Mouse (Mus musculus) MEL (cell line): ENCODE data around the gene Ccdc146. TPM values are rescaled to one million over a fixed set of nuclear protein-coding genes. Genes with fewer than 3 reads are reported as not detected.
A peak's percentile ranks its signal among the peaks of the same experiment; 100 is the strongest.

Experiments
- DNase-seq: peaks from one replicate; pipeline ENCODE4 v3.0.0; 2011; ENCODE audit warnings: low read depth, low spot score
- H3K27ac ChIP-seq: 2 replicates; pipeline ENCODE4 v1.5.1; 2012; ENCODE audit warnings: low read depth, mild to moderate bottlenecking, control low read depth, low read length, moderate library complexity; ENCODE audit not compliant: control insufficient read depth
- H3K27me3 ChIP-seq, 2 experiments: fragments of 150-350 bp in 1 of 2; sonication (generic) in 1 of 2; 2 replicates each; pipeline ENCODE4 v1.6.1; 2012; ENCODE audit warnings: low read length in 2 of 2, mild to moderate bottlenecking in 2 of 2, improper control_type of control experiment in 1 of 2, moderate library complexity in 1 of 2; ENCODE audit not compliant: insufficient read depth in 2 of 2, control insufficient read depth in 1 of 2
- H3K36me3 ChIP-seq, 2 experiments: 2 replicates each; pipeline ENCODE4 v1.6.1; 2012 to 2014; ENCODE audit warnings: low read length in 2 of 2, improper control_type of control experiment in 1 of 2, inconsistent platforms in 1 of 2, mild to moderate bottlenecking in 1 of 2; ENCODE audit not compliant: insufficient read depth in 2 of 2, control insufficient read depth in 1 of 2
- H3K4me1 ChIP-seq, 2 experiments: fragments of 150-350 bp in 1 of 2; sonication (generic) in 1 of 2; 2 replicates each; pipeline ENCODE4 v1.6.1; 2012; ENCODE audit warnings: low read length in 2 of 2, improper control_type of control experiment in 1 of 2, mild to moderate bottlenecking in 1 of 2; ENCODE audit not compliant: insufficient read depth in 2 of 2, control insufficient read depth in 1 of 2
- H3K4me3 ChIP-seq, 2 experiments: fragments of 150-350 bp in 1 of 2; sonication (generic) in 1 of 2; 2 replicates each; pipeline ENCODE4 v1.5.1; 2012; ENCODE audit warnings: low read depth in 2 of 2, low read length in 2 of 2, mild to moderate bottlenecking in 2 of 2, moderate library complexity in 2 of 2, control low read depth in 1 of 2, improper control_type of control experiment in 1 of 2; ENCODE audit not compliant: control insufficient read depth in 1 of 2, insufficient read depth in 1 of 2
- H3K79me2 ChIP-seq: 2 replicates; pipeline ENCODE4 v1.6.1; 2012; ENCODE audit warnings: mild to moderate bottlenecking, low read length, moderate library complexity; ENCODE audit not compliant: control insufficient read depth, poor library complexity, insufficient read depth
- H3K9ac ChIP-seq: 2 replicates; pipeline ENCODE4 v1.6.1; 2012; ENCODE audit warnings: low read depth, mild to moderate bottlenecking, control low read depth, low read length, moderate library complexity; ENCODE audit not compliant: control insufficient read depth, poor library complexity, severe bottlenecking
- H3K9me3 ChIP-seq: fragments of 150-350 bp; sonication (generic); replicated peaks from 2 replicates; pipeline ENCODE4 v1.6.1; 2012; ENCODE audit warnings: mild to moderate bottlenecking, low read length, improper control_type of control experiment, moderate library complexity; ENCODE audit not compliant: insufficient read depth
- CHD1 ChIP-seq: IDR thresholded peaks from 2 replicates; pipeline ENCODE4 v1.6.1; 2012; ENCODE audit warnings: low read depth, mild to moderate bottlenecking, inconsistent platforms, low read length, improper control_type of control experiment
- CTCF ChIP-seq, 3 experiments: IDR thresholded peaks in 2 of 3; conservative IDR thresholded peaks in 1 of 3; 2 replicates each; pipeline ENCODE4 v1.5.1; 2011 to 2012; ENCODE audit warnings: low read length in 3 of 3, low read depth in 2 of 3, mild to moderate bottlenecking in 2 of 3, improper control_type of control experiment in 1 of 3, inconsistent platforms in 1 of 3, mixed read lengths in 1 of 3, moderate library complexity in 1 of 3; ENCODE audit not compliant: control insufficient read depth in 1 of 3, insufficient read depth in 1 of 3, poor library complexity in 1 of 3, severe bottlenecking in 1 of 3
- HCFC1 ChIP-seq: IDR thresholded peaks from 2 replicates; pipeline ENCODE4 v1.6.1; 2012; ENCODE audit warnings: low read depth, mild to moderate bottlenecking, inconsistent platforms, low read length, improper control_type of control experiment, moderate library complexity
- MAFK ChIP-seq: IDR thresholded peaks from 2 replicates; pipeline ENCODE4 v1.6.1; 2011; ENCODE audit warnings: low read depth, mild to moderate bottlenecking, low read length, improper control_type of control experiment, borderline replicate concordance
- MAX ChIP-seq: IDR thresholded peaks from 2 replicates; pipeline ENCODE4 v1.6.1; 2011; ENCODE audit warnings: low read length, improper control_type of control experiment
- MXI1 ChIP-seq: IDR thresholded peaks from 2 replicates; pipeline ENCODE4 v1.6.1; 2011; ENCODE audit warnings: mild to moderate bottlenecking, low read depth, low read length, improper control_type of control experiment
- MYB ChIP-seq: IDR thresholded peaks from 2 replicates; pipeline ENCODE4 v1.6.1; 2011; ENCODE audit warnings: mild to moderate bottlenecking, low read depth, low read length, improper control_type of control experiment
- NRF1 ChIP-seq: IDR thresholded peaks from 2 replicates; pipeline ENCODE4 v1.6.1; 2014; ENCODE audit warnings: low read depth, mild to moderate bottlenecking, inconsistent platforms, low read length, improper control_type of control experiment, moderate library complexity; ENCODE audit not compliant: poor library complexity, insufficient read depth, severe bottlenecking
- POLR2A ChIP-seq, 2 experiments: IDR thresholded peaks; 2 replicates each; pipeline ENCODE4 v1.6.1; 2011 to 2012; ENCODE audit warnings: low read length in 2 of 2, mild to moderate bottlenecking in 2 of 2, control low read depth in 1 of 2, improper control_type of control experiment in 1 of 2, low read depth in 1 of 2, moderate library complexity in 1 of 2; ENCODE audit not compliant: control insufficient read depth in 1 of 2, insufficient read depth in 1 of 2, poor library complexity in 1 of 2
- POLR2AphosphoS2 ChIP-seq: IDR thresholded peaks from 2 replicates; pipeline ENCODE4 v1.6.1; 2011; ENCODE audit warnings: low read length, improper control_type of control experiment
- RAD21 ChIP-seq: IDR thresholded peaks from 2 replicates; pipeline ENCODE4 v1.6.1; 2011; ENCODE audit warnings: mild to moderate bottlenecking, low read depth, low read length, improper control_type of control experiment
- SIN3A ChIP-seq: IDR thresholded peaks from 2 replicates; pipeline ENCODE4 v1.6.1; 2012; ENCODE audit warnings: low read length, improper control_type of control experiment, inconsistent platforms
- SMC3 ChIP-seq: IDR thresholded peaks from 2 replicates; pipeline ENCODE4 v1.6.1; 2011; ENCODE audit warnings: low read depth, low read length, improper control_type of control experiment
- TCF12 ChIP-seq: IDR thresholded peaks from 2 replicates; pipeline ENCODE4 v1.6.1; 2014; ENCODE audit warnings: low read depth, mild to moderate bottlenecking, inconsistent platforms, low read length, improper control_type of control experiment, moderate library complexity
- USF2 ChIP-seq, 2 experiments: IDR thresholded peaks; 2 replicates each; pipeline ENCODE4 v1.6.1; 2011 to 2012; ENCODE audit warnings: improper control_type of control experiment in 2 of 2, low read length in 2 of 2, borderline replicate concordance in 1 of 2, inconsistent platforms in 1 of 2, low read depth in 1 of 2, mild to moderate bottlenecking in 1 of 2; ENCODE audit not compliant: insufficient read depth in 1 of 2
- ZC3H11A ChIP-seq: IDR thresholded peaks from 2 replicates; pipeline ENCODE4 v1.6.1; 2012; ENCODE audit warnings: low read depth, mild to moderate bottlenecking, inconsistent platforms, low read length, improper control_type of control experiment
- ZKSCAN1 ChIP-seq: IDR thresholded peaks from 2 replicates; pipeline ENCODE4 v1.6.1; 2012; ENCODE audit warnings: low read depth, mild to moderate bottlenecking, inconsistent platforms, low read length, improper control_type of control experiment, moderate library complexity
- polyA plus RNA-seq, 2 experiments: library from polyadenylated mRNA; stranded (reverse) in 1 of 2; unstranded in 1 of 2; fragments of >175 nt in 1 of 2; fragments of >200 nt in 1 of 2; gene quantifications; 2 replicates each; pipeline versions ENCODE4 v1.2.1 to v1.2.4; 2012; ENCODE audit warnings: low replicate concordance in 2 of 2, low read depth in 1 of 2; ENCODE audit not compliant: insufficient read length in 2 of 2, insufficient read depth in 1 of 2, missing spikeins in 1 of 2
- total RNA-seq: library from RNA; depleted of rRNA; stranded (reverse); fragments of 300-350 nt; gene quantifications from 2 replicates; pipeline ENCODE4 v1.2.3, GENCODE M21; 2012

The Ccdc146 gene
- total and polyA plus RNA-seq, 3 experiments = 0.35 to 0.45 TPM; not detected in 1

GRCm38 (mm10) chr5:21436471-21436975, 12.0 kb upstream of the Ccdc146 start:
- no peak overlapping the region for H3K4me3 ChIP-seq
- H3K27me3 ChIP-seq = no peaks in the 10 kb centered on the region
- no peak overlapping the region for H3K27ac ChIP-seq
- no peaks in the 10 kb centered on the region for H3K9me3 ChIP-seq
- H3K36me3 ChIP-seq = peaks cover 0 to 23% of the 10 kb centered on the region in 2 experiments; a peak in 3 of 4 replicates
- no peak for DNase-seq
- H3K4me1 ChIP-seq = no peaks in the 10 kb centered on the region
- TF ChIP-seq MAX = no peak
- TF ChIP-seq POLR2A (IDR thresholded peaks at IDR 0.05; ENCODE audit: control insufficient read depth in 1 of 2, insufficient read depth in 1 of 2, low read depth in 1 of 2, low read length in 2 of 2, poor library complexity in 1 of 2) = no peak
- H3K9ac ChIP-seq = no peak overlapping the region
- no peaks in the 10 kb centered on the region for H3K79me2 ChIP-seq

- H3K9me3 ChIP-seq = no peaks in the 10 kb centered on the region
- TF ChIP-seq MAX (no peak), ZC3H11A (0 out of 2 replicates have a peak, but pooled peaks have one; percentile 37), MAFK (no peak), CTCF (IDR thresholded peaks at IDR 0.05 in 2 of 3, conservative IDR thresholded peaks at IDR 0.05 in 1 of 3; ENCODE audit: control insufficient read depth in 1 of 3, insufficient read depth in 1 of 3, low read depth in 2 of 3, low read length in 3 of 3, poor library complexity in 1 of 3, severe bottlenecking in 1 of 3) (peak in 2 of 3 experiments; percentile 36 to 62; a peak in 4 of 6 replicates), POLR2AphosphoS2 (no peak), MYB (no peak), RAD21 (peak; percentile 70), SIN3A (0 out of 2 replicates have a peak, but pooled peaks have one; percentile 20), TCF12 (no peak), SMC3 (peak; percentile 60), NRF1 (no peak), CHD1 (no peak)
- peaks cover 0 to 3% of the 10 kb centered on the region in 2 experiments; a peak in 1 of 4 replicates for H3K4me1 ChIP-seq
- no peak overlapping the region for H3K9ac ChIP-seq
- H3K4me3 ChIP-seq = no peak overlapping the region
- peak; percentile 41 for DNase-seq
- H3K27ac ChIP-seq = no peak overlapping the region
- H3K27me3 ChIP-seq = no peaks in the 10 kb centered on the region
- H3K79me2 ChIP-seq = peaks cover 3% of the 10 kb centered on the region; the same call in 1 of the 2 replicates
- peaks cover 3 to 26% of the 10 kb centered on the region in 2 experiments for H3K36me3 ChIP-seq
These were observed 9.9 kb upstream of the Ccdc146 start for GRCm38 (mm10) chr5:21434148-21434929.

- peak; percentile 35 for DNase-seq
- peaks cover 9 to 22% of the 10 kb centered on the region in 2 experiments for H3K36me3 ChIP-seq
- TF ChIP-seq HCFC1 (no peak), USF2 (IDR thresholded peaks at IDR 0.05; ENCODE audit: borderline replicate concordance in 1 of 2, insufficient read depth in 1 of 2, low read depth in 1 of 2, low read length in 2 of 2) (no peak), SIN3A (0 out of 2 replicates have a peak, but pooled peaks have one; percentile 11), POLR2AphosphoS2 (no peak), ZKSCAN1 (no peak), MAFK (no peak), MXI1 (peak; percentile 36; the same call in 1 of the 2 replicates)
- no peaks in the 10 kb centered on the region for H3K9me3 ChIP-seq
- H3K4me3 ChIP-seq = peak overlapping the region; percentile 65 to 87
- H3K27me3 ChIP-seq = no peaks in the 10 kb centered on the region
- H3K4me1 ChIP-seq = peaks cover 10 to 15% of the 10 kb centered on the region in 2 experiments
- peak overlapping the region; percentile 75 for H3K9ac ChIP-seq
- peaks cover 26% of the 10 kb centered on the region for H3K79me2 ChIP-seq
- H3K27ac ChIP-seq = no peak overlapping the region
These were observed 2.2 kb upstream of the Ccdc146 start for GRCm38 (mm10) chr5:21426666-21427065.
